Mouse (Mus musculus): Measurements from ENCODE around the gene Tmem168. TPM values are rescaled to one million over a fixed set of nuclear protein-coding genes. Genes with fewer than 3 reads are reported as not detected.

The Tmem168 gene
- total RNA-seq, 2 experiments from 2014 or later, result 19.8 to 21.0 TPM

GRCm38 (mm10) chr6:13592729-13593345, 15.1 kb downstream of the Tmem168 start:
- intact Hi-C loops (cut with DNase I), result no loop called here

GRCm38 (mm10) chr6:13586560-13586959, 21.3 kb downstream of the Tmem168 start:
- intact Hi-C loops (cut with DNase I), result loop anchor here (10.0 kb wide), 1 partner anchor 512 kb away; no protein-coding TSS in a partner anchor
- no peak for DNase-seq

More at GRCm38 (mm10) chr6:13592729-13593345, 15.1 kb downstream of the Tmem168 start:
- DNase-seq, result no peak

- no peak for DNase-seq
- intact Hi-C loops (cut with DNase I), result loop anchor here (10.0 kb wide), 1 partner anchor 511 kb away; no protein-coding TSS in a partner anchor
These were observed 21.7 kb downstream of the Tmem168 start for GRCm38 (mm10) chr6:13586154-13586553.

- intact Hi-C loops (cut with DNase I), result loop anchor here (10.0 kb wide), 1 partner anchor 510 kb away; no protein-coding TSS in a partner anchor
- DNase-seq, result no peak
These were observed 23.1 kb downstream of the Tmem168 start for GRCm38 (mm10) chr6:13584788-13585187.

GRCm38 (mm10) chr6:13582075-13582474, 25.8 kb downstream of the Tmem168 start:
- intact Hi-C loops (cut with DNase I), result loop anchor here (10.0 kb wide), 1 partner anchor 507 kb away; no protein-coding TSS in a partner anchor
- DNase-seq, result no peak

GRCm38 (mm10) chr6:13565734-13566133, 42.2 kb downstream of the Tmem168 start:
- DNase-seq, result peak in 1 of 2 experiments; percentile 14
- intact Hi-C loops (cut with DNase I), result no loop called here

GRCm38 (mm10) chr6:13555266-13555665, 52.6 kb downstream of the Tmem168 start:
- DNase-seq, result no peak
- intact Hi-C loops (cut with DNase I), result no loop called here

- intact Hi-C loops (cut with DNase I), result no loop called here
- DNase-seq, result no peak
These were observed 66.1 kb downstream of the Tmem168 start for GRCm38 (mm10) chr6:13541761-13542160.

GRCm38 (mm10) chr6:13537275-13537964, 70.5 kb downstream of the Tmem168 start:
- DNase-seq, result no peak
- intact Hi-C loops (cut with DNase I), result no loop called here

Other genes starting within 250 kb of the Tmem168 start
- gene Bmt2, start 69.9 kb upstream of the Tmem168 start, total RNA-seq (2021), result 10 to 100 TPM; 10.3 to 12.0 TPM
- gene Gpr85, start 231.8 kb upstream of the Tmem168 start, total RNA-seq (2021), result under 1 TPM; 0.17 to 0.27 TPM